8 mouse cellular contexts compared by ENCODE assay signal in genomic region chr12:5373641-5374195, GRCm38 (mm10). TPM values are rescaled to one million over a fixed set of nuclear protein-coding genes. Genes with fewer than 3 reads are reported as not detected.
A peak's percentile ranks its signal among the peaks of the same experiment; 100 is the strongest.
DNase-seq lines count a peak whose midpoint lies in the region; ATAC-seq and TF ChIP-seq lines count a peak whose summit lies in the region.

No protein-coding gene starts in this region.

- DNase-seq in lung, embryonic 14.5 days: peak; percentile 61
- DNase-seq in lung, postnatal 36 days: no peak
- peak; percentile 76 for DNase-seq in cerebellum, postnatal 10 days
- DNase-seq in gastrocnemius, postnatal 10 days: peak; percentile 47
- peak; percentile 67 for DNase-seq in hindbrain, postnatal 0 days (ENCODE audit: low spot score)
- DNase-seq in lung, postnatal 0 days (ENCODE audit: low spot score): no peak
- no peak for DNase-seq in spleen, postnatal 4 days (ENCODE audit: low spot score in 2 of 2)

- H3K4me1 ChIP-seq in lung, embryonic 14.5 days (ENCODE audit: insufficient read depth): peaks cover 5% of the 10 kb centered on the region; the same call in 1 of the 2 replicates
- 0 out of 2 replicates have a peak, but pooled peaks cover 11% of the 10 kb centered on the region for H3K4me1 ChIP-seq in hindbrain, postnatal 0 days (ENCODE audit: insufficient read depth, low read length)
- H3K4me1 ChIP-seq in lung, postnatal 0 days (ENCODE audit: insufficient read depth, low read depth, low read length): peaks cover 8% of the 10 kb centered on the region; the same call in 1 of the 2 replicates
- H3K4me1 ChIP-seq in stomach, embryonic 16.5 days (ENCODE audit: control insufficient read depth, insufficient read depth, low read length): peaks cover 7% of the 10 kb centered on the region

- peak overlapping the region; percentile 60 for H3K9ac ChIP-seq in lung, embryonic 14.5 days
- peak overlapping the region; percentile 81 for H3K9ac ChIP-seq in hindbrain, postnatal 0 days (replicated peaks; ENCODE audit: low read length)
- no peak overlapping the region for H3K9ac ChIP-seq in lung, postnatal 0 days (replicated peaks; ENCODE audit: low read depth)
- peak overlapping the region; percentile 86 for H3K9ac ChIP-seq in stomach, embryonic 16.5 days (ENCODE audit: low read length)

- no peaks in the 10 kb centered on the region for H3K36me3 ChIP-seq in lung, embryonic 14.5 days (ENCODE audit: insufficient read depth)
- H3K36me3 ChIP-seq in hindbrain, postnatal 0 days (ENCODE audit: insufficient read depth, low read length): no peaks in the 10 kb centered on the region
- no peaks in the 10 kb centered on the region for H3K36me3 ChIP-seq in lung, postnatal 0 days (ENCODE audit: insufficient read depth, low read length)
- H3K36me3 ChIP-seq in stomach, embryonic 16.5 days (ENCODE audit: control insufficient read depth, insufficient read depth, low read length): no peaks in the 10 kb centered on the region

- H3K27ac ChIP-seq in lung, embryonic 14.5 days (ENCODE audit: low read depth): no peak overlapping the region
- peak overlapping the region; percentile 89 for H3K27ac ChIP-seq in hindbrain, postnatal 0 days
- H3K27ac ChIP-seq in lung, postnatal 0 days (ENCODE audit: low read length): no peak overlapping the region
- H3K27ac ChIP-seq in stomach, embryonic 16.5 days (ENCODE audit: low read length): no peak overlapping the region

- H3K4me2 ChIP-seq in lung, embryonic 14.5 days: peak overlapping the region; percentile 97
- peak overlapping the region; percentile 88 for H3K4me2 ChIP-seq in hindbrain, postnatal 0 days (ENCODE audit: low read depth, low read length)
- peak overlapping the region; percentile 99 for H3K4me2 ChIP-seq in lung, postnatal 0 days (replicated peaks; ENCODE audit: low read depth, low read length)
- H3K4me2 ChIP-seq in stomach, embryonic 16.5 days (ENCODE audit: low read depth, low read length): peak overlapping the region; percentile 96

- under 1% methylated on average over 42 of the region's 42 CpGs for WGBS in lung, embryonic 14.5 days
- WGBS in hindbrain, postnatal 0 days: under 1% methylated on average over 42 of the region's 42 CpGs
- 1% methylated on average over 28 of the region's 42 CpGs for WGBS in lung, postnatal 0 days
- under 1% methylated on average over 42 of the region's 42 CpGs for WGBS in stomach, embryonic 16.5 days

- ATAC-seq in lung, embryonic 14.5 days (ENCODE audit: insufficient read depth): no peak
- ATAC-seq in hindbrain, postnatal 0 days: peak; percentile 11; the same call in 1 of the 2 replicates
- ATAC-seq in lung, postnatal 0 days: no peak
- no peak for ATAC-seq in stomach, embryonic 16.5 days (ENCODE audit: insufficient read depth, low FRiP score)

- peak overlapping the region; percentile 68 for H3K4me3 ChIP-seq in lung, embryonic 14.5 days (ENCODE audit: low read depth, low read length)
- peak overlapping the region; percentile 92 for H3K4me3 ChIP-seq in hindbrain, postnatal 0 days (ENCODE audit: low read length)
- peak overlapping the region; percentile 63 for H3K4me3 ChIP-seq in lung, postnatal 0 days (ENCODE audit: low read depth, low read length)
- H3K4me3 ChIP-seq in stomach, embryonic 16.5 days (replicated peaks; ENCODE audit: low read length): peak overlapping the region; percentile 86

- TF ChIP-seq EP300 in lung, postnatal 0 days (IDR thresholded peaks at IDR 0.05): no peak

- no peak for TF ChIP-seq CTCF in lung, embryonic 14.5 days (IDR thresholded peaks at IDR 0.05; ENCODE audit: low read depth)
- TF ChIP-seq CTCF in hindbrain, postnatal 0 days (IDR thresholded peaks at IDR 0.05; ENCODE audit: low read depth): no peak
- no peak for TF ChIP-seq CTCF in lung, postnatal 0 days (IDR thresholded peaks at IDR 0.05)

- H3K27me3 ChIP-seq in lung, embryonic 14.5 days (ENCODE audit: insufficient read depth, low read length): peaks cover 50% of the 10 kb centered on the region
- no peaks in the 10 kb centered on the region for H3K27me3 ChIP-seq in hindbrain, postnatal 0 days (ENCODE audit: insufficient read depth, low read length)
- peaks cover 18% of the 10 kb centered on the region; the same call in 1 of the 2 replicates for H3K27me3 ChIP-seq in lung, postnatal 0 days (replicated peaks; ENCODE audit: insufficient read depth, low read length)
- peaks cover 9% of the 10 kb centered on the region; the same call in 1 of the 2 replicates for H3K27me3 ChIP-seq in stomach, embryonic 16.5 days (ENCODE audit: control insufficient read depth, insufficient read depth, low read length)

- H3K9me3 ChIP-seq in lung, embryonic 14.5 days (ENCODE audit: low read depth, low read length): no peaks in the 10 kb centered on the region
- H3K9me3 ChIP-seq in hindbrain, postnatal 0 days (ENCODE audit: low read length): no peaks in the 10 kb centered on the region
- no peaks in the 10 kb centered on the region for H3K9me3 ChIP-seq in lung, postnatal 0 days (ENCODE audit: low read length)
- no peaks in the 10 kb centered on the region for H3K9me3 ChIP-seq in stomach, embryonic 16.5 days (replicated peaks; ENCODE audit: control insufficient read depth, low read length)

RNA-seq across cellular contexts. Expression of gene Klhl29, which starts 1.8 kb away (rescaled TPM):
- polyA plus RNA-seq in lung, embryonic 14.5 days (2014; fragmentation: Nextera tagmentation; extraction: Ambion mirVana): 0.97 and 1.2 TPM in 2 replicates
- 1 to 10 TPM; 4.5 to 5.4 TPM for total RNA-seq in gastrocnemius, postnatal 10 days (2021)
- total RNA-seq in hindbrain, postnatal 0 days (2014; rRNA removed): 11.2 and 16.7 TPM in 2 replicates
- polyA plus RNA-seq in hindbrain, postnatal 0 days (2015; fragmentation: Nextera tagmentation; extraction: Ambion mirVana): 2.8 and 3.0 TPM in 2 replicates
- polyA plus RNA-seq in lung, postnatal 0 days (2015; fragmentation: Nextera tagmentation; extraction: Ambion mirVana): 0.23 and 0.33 TPM in 2 replicates
- 0.76 and 0.81 TPM in 2 replicates for polyA plus RNA-seq in stomach, embryonic 16.5 days (2015; fragmentation: Nextera tagmentation; extraction: Ambion mirVana)

Comparison
In these comparisons a context has a peak if more than half of its experiments do, and no peak if none do; other contexts are left out.
1. DNase-seq: peak in lung, embryonic 14.5 days (single experiment), cerebellum, postnatal 10 days (2 of 2), gastrocnemius, postnatal 10 days (single experiment) and hindbrain, postnatal 0 days (single experiment); none in lung, postnatal 36 days (single experiment), lung, postnatal 0 days (single experiment) and spleen, postnatal 4 days (0 of 2).
2. Peak in every context shown above with its lines, with median percentiles within 50 percentile points of each other: H3K4me2 ChIP-seq and H3K4me3 ChIP-seq.